Mouse (Mus musculus): ENCODE data around the gene Olfr90.

DNA sequence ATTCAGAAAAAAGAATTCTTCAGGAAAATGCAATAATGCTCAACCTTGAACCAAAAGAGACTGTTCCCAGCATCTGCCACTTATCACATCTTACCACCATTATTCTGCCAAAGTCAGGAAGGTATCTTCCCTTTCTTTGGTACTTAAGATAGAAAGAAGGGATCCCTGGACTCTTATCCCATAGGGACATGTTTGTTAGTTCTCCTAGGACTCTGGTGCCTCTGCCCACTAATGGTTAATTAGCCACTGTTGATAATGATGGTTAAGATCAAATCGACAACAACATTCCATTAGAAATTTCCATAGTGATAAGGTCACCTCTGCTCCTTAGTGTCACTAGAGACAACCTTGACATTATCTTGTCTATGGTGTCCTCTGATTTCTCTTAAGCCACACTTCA is 9.9 kb upstream of the Olfr90 start, which contains the start of gene Olfr91:
- TF ChIP-seq CTCF (IDR thresholded peaks at IDR 0.05; ENCODE audit: control insufficient read depth, insufficient read depth, insufficient replicate concordance, low read depth, low read length) (no peak), POLR2A (IDR thresholded peaks at IDR 0.05; ENCODE audit: control insufficient read depth, low read depth, low read length) (no peak)

Measured in testis, adult 2 months (tissue).